10 mouse cellular contexts compared by ENCODE assay signal in genomic region chr15:82106953-82107555, GRCm38 (mm10). TPM values are rescaled to one million over a fixed set of nuclear protein-coding genes. Genes with fewer than 3 reads are reported as not detected.
DNase-seq lines count a peak whose midpoint lies in the region; ATAC-seq and TF ChIP-seq lines count a peak whose summit lies in the region.
"Had no signal": no experiment of that assay in that cellular context is flagged by ENCODE, and none has a peak within 500 bp of the region (broad histone marks: within the 10 kb centered on the region; RNA-seq: fewer than 3 reads in every experiment).

No protein-coding gene starts in this region.

- DNase-seq in adrenal gland, adult (ENCODE audit: inconsistent age in 2 of 2, low spot score in 1 of 2), result peak; percentile 58 to 82
- no peak for DNase-seq in adrenal gland, adult 8-10 months
- peak; percentile 67 for DNase-seq in kidney, postnatal 0 days (ENCODE audit: low spot score)
- DNase-seq in kidney, adult 11 months, result no peak
- DNase-seq in adipocyte (ENCODE audit: low spot score), result peak; percentile 12
- peak; percentile 22 to 61 for DNase-seq in layer of hippocampus, postnatal 25 days (ENCODE audit: extremely low spot score in 1 of 2, low spot score in 1 of 2)
- peak; percentile 80 for DNase-seq in right cerebral cortex, adult 18-20 months

- no peak overlapping the region for H3K27ac ChIP-seq in kidney, postnatal 0 days
- peak overlapping the region; percentile 86 for H3K27ac ChIP-seq in cortical plate, adult 2 months (ENCODE audit: insufficient read depth, low read length)
- H3K27ac ChIP-seq: hindbrain, embryonic 15.5 days had no signal

- H3K4me2 ChIP-seq in kidney, postnatal 0 days (ENCODE audit: low read length), result no peak overlapping the region
- H3K4me2 ChIP-seq: hindbrain, embryonic 15.5 days had no signal

- H3K9ac ChIP-seq in kidney, postnatal 0 days (ENCODE audit: low read depth, low read length), result no peak overlapping the region
- H3K9ac ChIP-seq: hindbrain, embryonic 15.5 days had no signal

- H3K27me3 ChIP-seq in kidney, postnatal 0 days (ENCODE audit: insufficient read depth, low read length), result no peaks in the 10 kb centered on the region
- H3K27me3 ChIP-seq: hindbrain, embryonic 15.5 days had no signal

- WGBS in kidney, postnatal 0 days, result 9% methylated on average over 8 of the region's 8 CpGs

- peak; percentile 78 for TF ChIP-seq CTCF in kidney, postnatal 0 days (IDR thresholded peaks at IDR 0.05; ENCODE audit: low read depth)
- peak; percentile 68 for TF ChIP-seq CTCF in cortical plate, adult 2 months (IDR thresholded peaks at IDR 0.05; ENCODE audit: extremely low read depth, insufficient read depth, low read length)

- ATAC-seq in kidney, postnatal 0 days (replicated peaks; ENCODE audit: low FRiP score, low read depth), result 0 out of 2 replicates have a peak, but pooled peaks have one; percentile 21

- H3K9me3 ChIP-seq in kidney, postnatal 0 days (replicated peaks; ENCODE audit: low read length), result no peaks in the 10 kb centered on the region
- H3K9me3 ChIP-seq: hindbrain, embryonic 15.5 days had no signal

- H3K4me1 ChIP-seq in kidney, postnatal 0 days (replicated peaks; ENCODE audit: insufficient read depth, low read length), result no peaks in the 10 kb centered on the region
- H3K4me1 ChIP-seq in cortical plate, adult 2 months (ENCODE audit: control insufficient read depth, insufficient read depth, low read length), result peaks cover 4% of the 10 kb centered on the region
- H3K4me1 ChIP-seq: hindbrain, embryonic 15.5 days had no signal

- H3K4me3 ChIP-seq in kidney, postnatal 0 days (replicated peaks; ENCODE audit: low read depth, low read length), result no peak overlapping the region
- H3K4me3 ChIP-seq in cortical plate, adult 2 months (ENCODE audit: insufficient read depth, low read length), result no peak overlapping the region
- H3K4me3 ChIP-seq: hindbrain, embryonic 15.5 days had no signal

- H3K36me3 ChIP-seq in kidney, postnatal 0 days (ENCODE audit: insufficient read depth, low read length), result no peaks in the 10 kb centered on the region
- H3K36me3 ChIP-seq: hindbrain, embryonic 15.5 days had no signal

- no peak for TF ChIP-seq POLR2A in cortical plate, adult 2 months (IDR thresholded peaks at IDR 0.05; ENCODE audit: extremely low read depth, insufficient read depth, low read length)

RNA-seq across cellular contexts. Expression of gene Ccdc134, which starts 20.7 kb away (rescaled TPM):
- 10 to 100 TPM in 3 of 4 experiments, 1 to 10 TPM in 1; 8.9 to 13.7 (median 12.5) TPM for total RNA-seq in adrenal gland, adult 8-10 months (2022)
- polyA plus RNA-seq in kidney, postnatal 0 days (2015; fragmentation: Nextera tagmentation; extraction: Ambion mirVana), result 10.7 and 11.9 TPM in 2 replicates
- polyA plus RNA-seq in cortical plate, adult 2 months (2012; rRNA removed), result 16.3 and 16.5 TPM in 2 replicates
- total RNA-seq in layer of hippocampus, postnatal 25 days (2021), result 10 to 100 TPM; 11.2 to 15.8 TPM

RNA-seq across cellular contexts. Expression of gene Mei1, which starts 37.3 kb away (rescaled TPM):
- total RNA-seq in adrenal gland, adult 8-10 months (2022), result 1 to 10 TPM in 3 of 4 experiments, under 1 TPM in 1; 0.74 to 4.1 (median 2.4) TPM
- 0.09 TPM in 1 of 2 replicates, not detected in the other for polyA plus RNA-seq in kidney, postnatal 0 days (2015; fragmentation: Nextera tagmentation; extraction: Ambion mirVana)
- polyA plus RNA-seq in cortical plate, adult 2 months (2012; rRNA removed), result 6.1 and 7.9 TPM in 2 replicates
- total RNA-seq in layer of hippocampus, postnatal 25 days (2021), result under 1 TPM; 0.12 to 0.59 TPM
- total RNA-seq: neutrophil, adult 5-6 weeks had no signal

RNA-seq across cellular contexts. Expression of gene Srebf2, which starts 39.9 kb away (rescaled TPM):
- total RNA-seq in adrenal gland, adult 8-10 months (2022), result 100 to 1,000 TPM in 2 of 4 experiments, 10 to 100 TPM in 2; 83.2 to 144 (median 107) TPM
- polyA plus RNA-seq in kidney, postnatal 0 days (2015; fragmentation: Nextera tagmentation; extraction: Ambion mirVana), result 89.0 and 98.5 TPM in 2 replicates
- polyA plus RNA-seq in cortical plate, adult 2 months (2012; rRNA removed), result 138 and 166 TPM in 2 replicates
- total RNA-seq in layer of hippocampus, postnatal 25 days (2021), result 100 to 1,000 TPM; 172 to 174 TPM

RNA-seq across cellular contexts. Expression of gene 4930407I10Rik, which starts 48.1 kb away (rescaled TPM):
- not detected for total RNA-seq in adrenal gland, adult 8-10 months (2022)
- polyA plus RNA-seq in kidney, postnatal 0 days (2015; fragmentation: Nextera tagmentation; extraction: Ambion mirVana), result not detected in 2 replicates
- polyA plus RNA-seq in cortical plate, adult 2 months (2012; rRNA removed), result not detected in 2 replicates
- total RNA-seq in layer of hippocampus, postnatal 25 days (2021), result not detected
- total RNA-seq: neutrophil, adult 5-6 weeks had no signal
- polyA plus RNA-seq: hindbrain, embryonic 15.5 days had no signal

RNA-seq across cellular contexts. Expression of gene Snu13, which starts 59.7 kb away (rescaled TPM):
- total RNA-seq in adrenal gland, adult 8-10 months (2022), result 10 to 100 TPM; 77.0 to 94.9 (median 88.2) TPM
- polyA plus RNA-seq in kidney, postnatal 0 days (2015; fragmentation: Nextera tagmentation; extraction: Ambion mirVana), result 215 and 225 TPM in 2 replicates
- polyA plus RNA-seq in cortical plate, adult 2 months (2012; rRNA removed), result 133 and 137 TPM in 2 replicates
- 100 to 1,000 TPM; 103 to 104 TPM for total RNA-seq in layer of hippocampus, postnatal 25 days (2021)

Comparison
In these comparisons a context has a peak if more than half of its experiments do, and no peak if none do; other contexts are left out.
1. DNase-seq: peak in adrenal gland, adult (2 of 2), kidney, postnatal 0 days (single experiment), adipocyte (single experiment), layer of hippocampus, postnatal 25 days (2 of 2) and right cerebral cortex, adult 18-20 months (single experiment); none in adrenal gland, adult 8-10 months (single experiment) and kidney, adult 11 months (single experiment).